Mouse (Mus musculus) forebrain, embryonic 16.5 days (tissue): ENCODE results near the gene Gzmn. TPM values are rescaled to one million over a fixed set of nuclear protein-coding genes. Genes with fewer than 3 reads are reported as not detected.

Experiments
- polyA plus RNA-seq: library from polyadenylated mRNA; unstranded; fragments of >200 nt; fragmentation: Nextera tagmentation; extraction: Ambion mirVana; gene quantifications from 2 replicates; pipeline ENCODE4 v1.2.1, GENCODE M21; 2015

Gzmn gene
- polyA plus RNA-seq, 1 experiment from 2014 or later: not detected

Other genes with a start within 250 kb of the Gzmn start
- gene Cma1, start 229.9 kb downstream of the Gzmn start, polyA plus RNA-seq: 0.27 and 0.61 TPM in 2 replicates
- not detected in 2 replicates for gene Cma2, start 223.6 kb downstream of the Gzmn start, polyA plus RNA-seq
- not detected in 2 replicates for gene Mcpt1, start 156.6 kb downstream of the Gzmn start, polyA plus RNA-seq
- gene Mcpt9, start 144.1 kb downstream of the Gzmn start, polyA plus RNA-seq: not detected in 2 replicates
- gene Mcpt2, start 132.6 kb downstream of the Gzmn start, polyA plus RNA-seq: not detected in 2 replicates
- gene Mcpt4, start 112.3 kb downstream of the Gzmn start, polyA plus RNA-seq: not detected in 2 replicates
- not detected in 2 replicates for gene Mcpt8, start 89.3 kb downstream of the Gzmn start, polyA plus RNA-seq
- gene Ctsg, start 72.0 kb downstream of the Gzmn start, polyA plus RNA-seq: not detected in 2 replicates
- gene Gzme, start 54.0 kb downstream of the Gzmn start, polyA plus RNA-seq: not detected in 2 replicates
- gene Gzmd, start 42.0 kb downstream of the Gzmn start, polyA plus RNA-seq: not detected in 2 replicates
- gene Gzmg, start 15.0 kb downstream of the Gzmn start, polyA plus RNA-seq: not detected in 2 replicates
- not detected in 2 replicates for gene Gzmf, start 36.8 kb upstream of the Gzmn start, polyA plus RNA-seq
- gene Gzmc, start 60.1 kb upstream of the Gzmn start, polyA plus RNA-seq: not detected in 2 replicates
- not detected in 2 replicates for gene Gzmb, start 87.7 kb upstream of the Gzmn start, polyA plus RNA-seq
- 0.29 and 0.30 TPM in 2 replicates for gene Atp12a, start 190.5 kb upstream of the Gzmn start, polyA plus RNA-seq
- 0.66 and 1.0 TPM in 2 replicates for gene Rnf17, start 228.0 kb upstream of the Gzmn start, polyA plus RNA-seq